Mouse (Mus musculus) liver, adult 2 months (tissue): ENCODE data around the gene Rab9.

Experiments used
- CTCF ChIP-seq: fragments of 200-500 bp; IDR thresholded peaks from 2 replicates; pipeline ENCODE4 v1.5.1; 2011; ENCODE audit warnings: low read depth, low read length, control low read depth
- POLR2A ChIP-seq: fragments of 200-500 bp; IDR thresholded peaks from 2 replicates; pipeline ENCODE4 v1.6.1; 2011; ENCODE audit warnings: low read length, control low read depth; ENCODE audit not compliant: insufficient read depth; ENCODE audit errors: extremely low read depth

- TF ChIP-seq POLR2A = no peak
- TF ChIP-seq CTCF = no peak
These were observed 36.3 kb upstream of the Rab9 start for GRCm38 (mm10) chrX:166515923-166516322.
